Mouse (Mus musculus): ENCODE results near the gene Mcidas. TPM values are rescaled to one million over a fixed set of nuclear protein-coding genes. Genes with fewer than 3 reads are reported as not detected.

The Mcidas gene
- polyA plus RNA-seq, 1 experiment from 2014 or later = 0.05 TPM

- H3K4me2 ChIP-seq (ENCODE audit: low read depth, low read length) = peak overlapping the region; percentile 100; the same call in 1 of the 2 replicates
- peaks cover 56% of the 10 kb centered on the region for H3K27me3 ChIP-seq (replicated peaks; ENCODE audit: control insufficient read depth, insufficient read depth, low read length)
- H3K27ac ChIP-seq (ENCODE audit: low read length) = no peak overlapping the region
- peaks cover 21% of the 10 kb centered on the region for H3K4me1 ChIP-seq (ENCODE audit: control insufficient read depth, insufficient read depth, low read length)
- ATAC-seq = no peak
- H3K9ac ChIP-seq (ENCODE audit: low read depth, low read length) = no peak overlapping the region
- peak overlapping the region; percentile 62; the same call in 1 of the 2 replicates for H3K4me3 ChIP-seq (ENCODE audit: low read length)
- H3K9me3 ChIP-seq (ENCODE audit: control insufficient read depth, low read length) = no peaks in the 10 kb centered on the region
- no peaks in the 10 kb centered on the region for H3K36me3 ChIP-seq (ENCODE audit: control insufficient read depth, insufficient read depth, low read length)
- 2% methylated on average over 17 of the region's 17 CpGs for WGBS
Measured at GRCm38 (mm10) chr13:112986451-112986950, 7.1 kb upstream of the Mcidas start.

DNA sequence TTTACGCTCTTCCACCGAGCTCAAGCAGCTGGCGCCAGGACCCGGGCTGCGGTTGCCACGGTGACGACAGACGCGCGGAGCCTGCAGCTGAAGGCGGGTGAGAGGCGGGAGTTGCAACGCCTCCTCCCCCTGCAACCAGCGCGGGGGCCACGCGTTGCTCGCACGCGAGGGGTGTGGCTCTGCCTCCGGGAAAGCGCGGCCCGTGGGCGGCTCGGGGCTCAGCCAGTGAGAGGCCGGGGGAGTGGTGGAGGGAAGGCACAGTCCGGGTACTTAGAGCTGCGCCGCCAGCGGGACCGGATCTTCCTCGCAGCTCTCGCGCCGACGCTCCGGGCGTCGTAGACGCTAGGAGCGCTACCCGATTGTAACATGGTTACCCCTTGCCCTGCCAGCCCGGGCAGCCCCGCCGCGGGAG is 6.1 kb upstream of the Mcidas start, which contains the start of gene Ccno:
Gene Ccno, plus strand, starts transcription at position 271 of the 412 bp plus-strand sequence.
- Histone ChIP-seq H3K27me3 (replicated peaks; ENCODE audit: control insufficient read depth, insufficient read depth, low read length) (peaks cover 62% of the 10 kb centered on the region), H3K27ac (ENCODE audit: low read length) (no peak within 1 kb of the TSS), H3K4me2 (ENCODE audit: low read depth, low read length) (peak within 1 kb of the TSS; percentile 100), H3K9me3 (ENCODE audit: control insufficient read depth, low read length) (no peaks in the 10 kb centered on the region), H3K9ac (ENCODE audit: low read depth, low read length) (peak within 1 kb of the TSS; percentile 65), H3K4me1 (ENCODE audit: control insufficient read depth, insufficient read depth, low read length) (peaks cover 21% of the 10 kb centered on the region), H3K4me3 (ENCODE audit: low read length) (peak within 1 kb of the TSS; percentile 62), H3K36me3 (ENCODE audit: control insufficient read depth, insufficient read depth, low read length) (no peaks in the 10 kb centered on the region)
- under 1% methylated on average over 47 of the region's 47 CpGs for WGBS
- peak; percentile 99 for ATAC-seq

DNA sequence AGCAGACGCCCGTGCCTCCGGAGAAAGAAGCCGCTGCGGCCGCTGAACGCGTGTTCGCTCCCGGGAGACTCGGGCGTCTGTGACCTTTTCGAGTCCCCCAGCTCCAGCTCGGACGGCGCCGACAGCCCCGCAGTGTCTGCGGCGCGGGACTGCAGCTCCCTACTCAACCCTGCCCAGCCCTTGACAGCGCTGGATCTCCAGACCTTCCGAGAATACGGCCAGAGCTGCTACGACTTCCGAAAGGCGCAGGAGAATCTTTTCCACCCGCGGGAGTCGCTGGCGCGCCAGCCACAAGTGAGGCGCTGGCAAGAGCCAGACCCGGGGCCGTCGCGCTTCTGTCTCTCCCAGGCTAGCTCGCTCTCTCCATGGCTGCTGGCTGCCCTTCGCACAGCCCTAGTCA is 5.7 kb upstream of the Mcidas start:
- H3K4me2 ChIP-seq (ENCODE audit: low read depth, low read length) = peak overlapping the region; percentile 100
- peaks cover 64% of the 10 kb centered on the region for H3K27me3 ChIP-seq (replicated peaks; ENCODE audit: control insufficient read depth, insufficient read depth, low read length)
- under 1% methylated on average over 39 of the region's 39 CpGs for WGBS
- peak; percentile 57 for ATAC-seq
- H3K9ac ChIP-seq (ENCODE audit: low read depth, low read length) = peak overlapping the region; percentile 65
- no peaks in the 10 kb centered on the region for H3K36me3 ChIP-seq (ENCODE audit: control insufficient read depth, insufficient read depth, low read length)
- no peaks in the 10 kb centered on the region for H3K9me3 ChIP-seq (ENCODE audit: control insufficient read depth, low read length)
- peak overlapping the region; percentile 62 for H3K4me3 ChIP-seq (ENCODE audit: low read length)
- no peak overlapping the region for H3K27ac ChIP-seq (ENCODE audit: low read length)
- peaks cover 21% of the 10 kb centered on the region for H3K4me1 ChIP-seq (ENCODE audit: control insufficient read depth, insufficient read depth, low read length)

DNA sequence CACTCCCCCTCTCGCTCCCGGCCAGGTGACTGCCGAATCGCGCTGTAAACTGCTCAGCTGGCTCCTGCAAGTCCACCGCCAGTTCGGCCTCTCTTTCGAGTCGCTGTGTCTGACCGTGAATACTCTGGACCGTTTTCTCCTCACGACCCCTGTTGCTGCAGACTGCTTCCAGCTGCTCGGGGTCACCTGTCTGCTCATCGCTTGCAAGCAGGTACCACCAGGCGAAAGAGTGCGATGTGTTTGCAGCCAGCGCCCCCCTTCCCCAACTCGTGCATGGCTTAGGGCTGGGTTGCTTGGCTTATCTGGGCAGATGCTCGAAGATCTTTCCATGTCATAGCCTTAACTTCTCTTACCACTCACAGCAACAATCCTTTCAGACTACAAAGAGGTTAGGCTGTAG is 4.8 kb upstream of the Mcidas start:
- peak overlapping the region; percentile 100 for H3K4me2 ChIP-seq (ENCODE audit: low read depth, low read length)
- H3K27me3 ChIP-seq (replicated peaks; ENCODE audit: control insufficient read depth, insufficient read depth, low read length) = peaks cover 73% of the 10 kb centered on the region
- peak overlapping the region; percentile 62 for H3K4me3 ChIP-seq (ENCODE audit: low read length)
- WGBS = under 1% methylated on average over 19 of the region's 19 CpGs
- no peak for ATAC-seq
- H3K9ac ChIP-seq (ENCODE audit: low read depth, low read length) = no peak overlapping the region
- H3K27ac ChIP-seq (ENCODE audit: low read length) = no peak overlapping the region
- peaks cover 28% of the 10 kb centered on the region for H3K4me1 ChIP-seq (ENCODE audit: control insufficient read depth, insufficient read depth, low read length)
- no peaks in the 10 kb centered on the region for H3K9me3 ChIP-seq (ENCODE audit: control insufficient read depth, low read length)
- no peaks in the 10 kb centered on the region for H3K36me3 ChIP-seq (ENCODE audit: control insufficient read depth, insufficient read depth, low read length)

DNA sequence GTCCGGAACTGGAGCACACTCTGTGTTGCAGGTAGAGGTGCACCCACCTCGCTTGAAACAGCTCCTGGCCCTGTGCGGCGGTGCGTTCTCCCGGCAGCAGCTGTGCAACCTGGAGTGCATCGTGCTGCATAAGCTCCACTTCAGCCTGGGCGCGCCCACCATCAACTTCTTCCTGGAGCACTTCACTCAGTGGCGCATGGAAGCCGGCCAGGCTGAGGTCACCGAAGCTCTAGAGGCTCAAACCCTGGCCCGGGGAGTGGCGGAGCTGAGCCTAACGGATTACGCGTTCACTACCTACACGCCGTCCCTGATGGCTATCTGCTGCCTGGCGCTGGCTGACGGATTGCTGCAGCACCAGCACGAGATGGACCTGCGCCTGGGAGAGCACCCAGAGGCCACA is 4.1 kb upstream of the Mcidas start:
- H3K9me3 ChIP-seq (ENCODE audit: control insufficient read depth, low read length) = no peaks in the 10 kb centered on the region
- no peak for ATAC-seq
- H3K27me3 ChIP-seq (replicated peaks; ENCODE audit: control insufficient read depth, insufficient read depth, low read length) = peaks cover 80% of the 10 kb centered on the region
- no peak overlapping the region for H3K27ac ChIP-seq (ENCODE audit: low read length)
- H3K9ac ChIP-seq (ENCODE audit: low read depth, low read length) = no peak overlapping the region
- H3K4me2 ChIP-seq (ENCODE audit: low read depth, low read length) = 0 out of 2 replicates have a peak overlapping the region, but pooled peaks have one; percentile 6
- no peaks in the 10 kb centered on the region for H3K36me3 ChIP-seq (ENCODE audit: control insufficient read depth, insufficient read depth, low read length)
- peak overlapping the region; percentile 11 for H3K4me3 ChIP-seq (ENCODE audit: low read length)
- WGBS = 1% methylated on average over 23 of the region's 23 CpGs
- peaks cover 32% of the 10 kb centered on the region for H3K4me1 ChIP-seq (ENCODE audit: control insufficient read depth, insufficient read depth, low read length)

GRCm38 (mm10) chr13:112990346-112990745 is 3.3 kb upstream of the Mcidas start:
- Histone ChIP-seq H3K4me2 (ENCODE audit: low read depth, low read length) (no peak overlapping the region), H3K9me3 (ENCODE audit: control insufficient read depth, low read length) (no peaks in the 10 kb centered on the region), H3K4me1 (ENCODE audit: control insufficient read depth, insufficient read depth, low read length) (peaks cover 32% of the 10 kb centered on the region), H3K4me3 (ENCODE audit: low read length) (no peak overlapping the region), H3K27ac (ENCODE audit: low read length) (no peak overlapping the region), H3K9ac (ENCODE audit: low read depth, low read length) (no peak overlapping the region), H3K36me3 (ENCODE audit: control insufficient read depth, insufficient read depth, low read length) (no peaks in the 10 kb centered on the region), H3K27me3 (replicated peaks; ENCODE audit: control insufficient read depth, insufficient read depth, low read length) (peaks cover 87% of the 10 kb centered on the region)
- ATAC-seq = no peak
- WGBS = 15% methylated on average over 4 of the region's 4 CpGs

GRCm38 (mm10) chr13:112994191-112994590 is 546 bp downstream of the Mcidas start:
- 1% methylated on average over 25 of the region's 25 CpGs for WGBS
- H3K27me3 ChIP-seq (replicated peaks; ENCODE audit: control insufficient read depth, insufficient read depth, low read length) = peaks cover 76% of the 10 kb centered on the region
- H3K9me3 ChIP-seq (ENCODE audit: control insufficient read depth, low read length) = no peaks in the 10 kb centered on the region
- H3K9ac ChIP-seq (ENCODE audit: low read depth, low read length) = peak overlapping the region; percentile 40
- no peaks in the 10 kb centered on the region for H3K36me3 ChIP-seq (ENCODE audit: control insufficient read depth, insufficient read depth, low read length)
- peak; percentile 67 for ATAC-seq
- H3K4me2 ChIP-seq (ENCODE audit: low read depth, low read length) = peak overlapping the region; percentile 74
- H3K27ac ChIP-seq (ENCODE audit: low read length) = no peak overlapping the region
- H3K4me1 ChIP-seq (ENCODE audit: control insufficient read depth, insufficient read depth, low read length) = peaks cover 22% of the 10 kb centered on the region
- peak overlapping the region; percentile 41 for H3K4me3 ChIP-seq (ENCODE audit: low read length)

GRCm38 (mm10) chr13:112996407-112996806 is 2.8 kb downstream of the Mcidas start:
- no peaks in the 10 kb centered on the region for H3K36me3 ChIP-seq (ENCODE audit: control insufficient read depth, insufficient read depth, low read length)
- peaks cover 58% of the 10 kb centered on the region for H3K27me3 ChIP-seq (replicated peaks; ENCODE audit: control insufficient read depth, insufficient read depth, low read length)
- no peak overlapping the region for H3K27ac ChIP-seq (ENCODE audit: low read length)
- H3K4me2 ChIP-seq (ENCODE audit: low read depth, low read length) = no peak overlapping the region
- H3K9ac ChIP-seq (ENCODE audit: low read depth, low read length) = no peak overlapping the region
- H3K4me3 ChIP-seq (ENCODE audit: low read length) = no peak overlapping the region
- ATAC-seq = no peak
- no peaks in the 10 kb centered on the region for H3K9me3 ChIP-seq (ENCODE audit: control insufficient read depth, low read length)
- WGBS = 69% methylated on average over 4 of the region's 4 CpGs
- peaks cover 18% of the 10 kb centered on the region for H3K4me1 ChIP-seq (ENCODE audit: control insufficient read depth, insufficient read depth, low read length)

DNA sequence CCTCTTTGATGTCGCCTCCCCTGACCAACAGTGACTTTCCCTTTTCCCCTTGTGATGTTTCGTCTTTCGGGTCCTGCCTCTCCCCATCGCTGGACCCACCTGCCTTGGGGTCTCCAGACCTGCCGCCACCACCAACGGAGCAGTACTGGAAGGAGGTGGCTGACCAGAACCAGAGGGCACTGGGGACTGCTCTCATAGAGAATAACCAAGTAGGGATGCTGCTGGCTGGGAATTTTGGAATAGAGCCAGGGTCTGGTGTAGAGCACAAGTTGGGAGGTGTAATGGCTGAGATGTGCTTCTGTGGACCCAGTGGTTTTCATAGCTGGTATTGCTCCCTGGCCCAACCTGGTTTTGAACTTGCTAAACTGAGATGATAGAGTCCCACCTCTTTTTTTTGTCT is 3.7 kb downstream of the Mcidas start:
- no peaks in the 10 kb centered on the region for H3K36me3 ChIP-seq (ENCODE audit: control insufficient read depth, insufficient read depth, low read length)
- H3K4me2 ChIP-seq (ENCODE audit: low read depth, low read length) = no peak overlapping the region
- no peaks in the 10 kb centered on the region for H3K9me3 ChIP-seq (ENCODE audit: control insufficient read depth, low read length)
- WGBS = 65% methylated on average over 6 of the region's 6 CpGs
- peaks cover 53% of the 10 kb centered on the region for H3K27me3 ChIP-seq (replicated peaks; ENCODE audit: control insufficient read depth, insufficient read depth, low read length)
- no peak overlapping the region for H3K27ac ChIP-seq (ENCODE audit: low read length)
- peaks cover 18% of the 10 kb centered on the region for H3K4me1 ChIP-seq (ENCODE audit: control insufficient read depth, insufficient read depth, low read length)
- H3K9ac ChIP-seq (ENCODE audit: low read depth, low read length) = no peak overlapping the region
- no peak for ATAC-seq
- no peak overlapping the region for H3K4me3 ChIP-seq (ENCODE audit: low read length)
